Mouse (Mus musculus) hematopoietic stem cell, adult 5-6 weeks (primary cell): ENCODE results near the gene Commd6. TPM values are rescaled to one million over a fixed set of nuclear protein-coding genes. Genes with fewer than 3 reads are reported as not detected.

Experiments
- ATAC-seq, 2 experiments: fragments of 125-278 bp in 1 of 2; replicated peaks in 1 of 2; 2 replicates each; pipeline ENCODE4 v1.8.0; 2016 to 2017; ENCODE audit warnings: inconsistent platforms in 2 of 2, mild to moderate bottlenecking in 2 of 2, moderate number of reproducible peaks in 2 of 2, low read depth in 1 of 2, moderate TSS enrichment in 1 of 2; ENCODE audit not compliant: low FRiP score in 2 of 2, poor library complexity in 2 of 2, severe bottlenecking in 2 of 2, insufficient read depth in 1 of 2, low TSS enrichment in 1 of 2
- total RNA-seq: library from RNA; stranded (forward); fragments of 172-1452, 232-1000 nt; gene quantifications from 2 replicates; pipeline ENCODE4 v1.2.3, GENCODE M21; 2017

The Commd6 gene
- total RNA-seq: 29.4 and 43.9 TPM in 2 replicates

GRCm38 (mm10) chr14:101640153-101640843 lies at the start of gene Commd6:
TSS of gene Commd6 (minus strand) at chr14:101640686.
- ATAC-seq: peak; percentile 97 to 98

GRCm38 (mm10) chr14:101688406-101688805 lies 47.9 kb upstream of the Commd6 start:
- ATAC-seq: no peak

- no peak for ATAC-seq
Measured at GRCm38 (mm10) chr14:101687696-101688095, 47.2 kb upstream of the Commd6 start.

- no peak; a peak in 1 of 4 replicates for ATAC-seq
Measured at GRCm38 (mm10) chr14:101672226-101672625, 31.7 kb upstream of the Commd6 start.

- ATAC-seq: no peak
Measured at GRCm38 (mm10) chr14:101668626-101669025, 28.1 kb upstream of the Commd6 start.

GRCm38 (mm10) chr14:101666536-101666935 lies 26.1 kb upstream of the Commd6 start:
- ATAC-seq: no peak

- ATAC-seq: no peak
Measured at GRCm38 (mm10) chr14:101666056-101666455, 25.6 kb upstream of the Commd6 start.

- ATAC-seq: no peak
Measured at GRCm38 (mm10) chr14:101664274-101664673, 23.8 kb upstream of the Commd6 start.

GRCm38 (mm10) chr14:101661654-101662412 lies 21.3 kb upstream of the Commd6 start:
- ATAC-seq: peak; percentile 58 to 63

GRCm38 (mm10) chr14:101656307-101656706 lies 15.8 kb upstream of the Commd6 start:
- no peak for ATAC-seq

GRCm38 (mm10) chr14:101654526-101654909 lies 14.0 kb upstream of the Commd6 start:
- no peak for ATAC-seq

GRCm38 (mm10) chr14:101653581-101654525 lies 13.4 kb upstream of the Commd6 start, which contains the start of gene Uchl3:
TSS of gene Uchl3 (plus strand) at chr14:101653967.
- peak; percentile 94 to 95 for ATAC-seq

- no peak for ATAC-seq
Measured at GRCm38 (mm10) chr14:101652571-101652970, 12.1 kb upstream of the Commd6 start.

GRCm38 (mm10) chr14:101650551-101650950 lies 10.1 kb upstream of the Commd6 start:
- no peak for ATAC-seq

- ATAC-seq: no peak
Measured at GRCm38 (mm10) chr14:101644948-101645347, 4.5 kb upstream of the Commd6 start.

GRCm38 (mm10) chr14:101637381-101637780 lies 3.1 kb downstream of the Commd6 start:
- ATAC-seq: no peak

GRCm38 (mm10) chr14:101635765-101636164 lies 4.7 kb downstream of the Commd6 start:
- no peak for ATAC-seq

- ATAC-seq: no peak
Measured at GRCm38 (mm10) chr14:101630548-101630947, 9.9 kb downstream of the Commd6 start.
